Mouse (Mus musculus) large intestine, adult 2 months (tissue): ENCODE results near the gene Traip. TPM values are rescaled to one million over a fixed set of nuclear protein-coding genes. Genes with fewer than 3 reads are reported as not detected.

Source experiments
- DNase-seq: peaks from one replicate; pipeline ENCODE4 v3.0.0-alpha.2; 2012; ENCODE audit warnings: low read depth, low spot score
- WGBS: fragments of 180-500 bp; shearing (Covaris S2); methylation state at CpG from one replicate; pipeline ENCODE4 v1.1.7; 2018; 5-methylcytosine and 5-hydroxymethylcytosine counted together
- polyA plus RNA-seq: library from polyadenylated mRNA; depleted of rRNA; stranded (reverse); fragments of >200 nt; gene quantifications from 2 replicates; pipeline ENCODE4 v1.2.3, GENCODE M21; 2012

The Traip gene
- polyA plus RNA-seq, 1 experiment: 3.7 TPM

DNA sequence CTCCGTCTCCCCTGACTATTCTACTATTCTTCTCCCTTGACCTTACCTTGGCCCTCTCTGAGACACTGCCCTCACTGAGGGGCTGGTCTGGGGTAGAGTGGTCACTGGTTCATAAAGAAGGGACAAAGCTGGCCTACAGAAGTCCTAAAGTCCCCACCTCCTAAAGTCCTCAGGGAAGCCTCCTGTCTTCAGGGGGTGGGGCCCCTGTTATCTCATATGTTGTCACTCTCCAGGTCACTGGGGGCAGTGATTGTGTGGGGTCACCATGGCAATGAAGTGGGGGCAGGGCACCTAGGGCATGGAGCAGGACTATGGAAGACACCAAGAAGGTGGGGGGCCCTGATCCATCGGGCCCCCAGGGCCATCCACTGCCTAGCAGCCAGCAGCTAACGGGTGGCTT is 21.8 kb upstream of the Traip start, which contains the start of gene Actl11:
Gene Actl11 (plus strand): TSS at position 301 of the 400 bp plus-strand sequence.
- no peak for DNase-seq
- WGBS: 81% methylated on average over 3 of the region's 3 CpGs

DNA sequence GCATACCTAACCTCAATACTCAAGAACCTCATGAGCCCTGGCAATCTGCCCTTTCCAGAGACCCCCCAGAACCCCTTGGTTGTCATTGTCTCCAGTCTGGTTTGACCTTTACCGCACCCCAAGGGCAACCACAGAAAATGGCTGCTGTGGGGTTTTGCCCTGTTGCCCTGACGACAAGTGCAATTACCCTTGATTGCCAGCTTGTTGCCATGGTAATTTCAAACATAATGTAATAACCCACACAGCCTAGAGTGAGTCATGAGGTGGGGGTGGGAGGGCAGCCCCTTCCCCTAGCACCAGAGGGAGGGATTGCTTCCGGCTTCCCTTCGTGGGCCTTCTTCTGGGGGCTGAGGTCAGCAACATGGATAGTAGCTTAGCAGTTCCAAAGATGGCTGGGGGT is 17.7 kb upstream of the Traip start:
- no peak for DNase-seq
- WGBS: 61% methylated on average over 4 of the region's 4 CpGs

DNA sequence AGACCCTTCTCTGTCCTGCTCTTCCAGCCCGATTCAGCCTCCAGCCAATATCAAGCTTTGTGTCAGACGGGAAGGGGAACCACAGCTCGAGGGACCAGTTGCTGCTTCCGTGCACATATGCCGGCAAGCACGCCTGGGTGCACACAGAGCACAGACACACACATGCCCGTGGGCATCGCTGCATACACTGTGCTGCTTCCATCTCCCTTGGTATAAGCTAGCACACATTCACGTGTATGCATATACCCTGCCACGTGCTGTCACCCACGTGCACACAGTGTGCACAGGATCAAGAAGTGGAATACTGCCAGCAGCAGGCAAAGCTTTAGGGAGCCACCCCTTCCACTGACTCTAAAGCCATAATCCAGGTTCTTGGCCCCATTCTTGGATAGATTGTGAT is 15.8 kb upstream of the Traip start:
- no peak for DNase-seq
- 85% methylated on average over 11 of the region's 11 CpGs for WGBS

DNA sequence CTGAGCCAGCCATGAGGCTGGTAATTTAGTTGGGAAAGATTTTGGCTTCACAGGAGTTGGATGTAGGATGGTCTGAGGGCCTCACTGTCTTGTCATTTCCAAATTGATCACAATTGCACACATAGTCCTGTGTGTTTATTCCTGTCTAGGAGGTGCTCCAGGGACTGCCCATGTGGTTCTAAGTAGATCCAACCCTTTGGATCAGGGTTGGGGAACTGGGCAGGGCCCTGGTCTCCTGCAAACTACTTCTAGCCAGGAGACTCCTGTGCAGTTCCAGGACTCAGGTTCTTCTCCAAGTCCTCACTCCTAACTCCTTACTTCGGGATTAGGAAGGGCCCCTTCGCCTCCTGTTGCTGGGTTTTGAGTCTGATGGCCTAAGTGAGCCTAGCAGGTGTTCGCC is 14.6 kb upstream of the Traip start, which contains the start of gene Camkv:
Gene Camkv (plus strand): TSS at position 301 of the 400 bp plus-strand sequence.
- WGBS: 30% methylated on average over 3 of the region's 3 CpGs
- no peak for DNase-seq

GRCm38 (mm10) chr9:107935790-107936214 is 14.1 kb upstream of the Traip start:
- DNase-seq: no peak
- WGBS: 2% methylated on average over 41 of the region's 41 CpGs

DNA sequence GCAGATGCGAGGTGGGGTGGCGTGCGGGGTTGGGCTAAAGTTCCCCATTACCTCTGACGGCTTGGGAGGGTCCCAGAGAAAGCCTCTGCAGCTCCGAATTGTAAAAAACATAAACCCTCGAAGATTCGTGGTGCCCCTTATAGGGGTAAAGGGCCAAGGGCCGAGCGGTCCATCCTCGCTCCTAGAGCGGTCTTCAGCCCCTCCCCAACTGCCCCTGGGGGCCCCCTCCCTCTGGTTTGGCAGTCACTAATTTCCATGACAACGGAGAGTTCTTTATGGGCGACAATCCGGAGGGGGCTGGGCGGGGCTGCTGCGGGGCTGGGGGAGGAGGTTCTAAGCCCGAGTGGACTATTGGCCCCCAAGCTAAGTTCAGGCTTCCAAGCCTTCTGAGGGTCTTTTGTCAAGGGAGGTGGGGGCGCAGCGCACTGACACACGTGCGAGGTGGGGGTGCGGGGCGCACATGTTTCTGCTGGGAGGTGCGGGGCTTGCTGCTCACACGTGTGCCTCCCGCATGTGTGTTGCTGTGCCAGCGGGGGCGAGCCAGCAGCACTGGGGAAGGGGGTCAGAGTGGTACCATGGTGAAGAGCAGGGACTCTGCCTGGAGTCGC is 13.6 kb upstream of the Traip start:
- 15% methylated on average over 29 of the region's 29 CpGs for WGBS
- DNase-seq: no peak

GRCm38 (mm10) chr9:107936831-107937230 is 13.1 kb upstream of the Traip start:
- no peak for DNase-seq
- WGBS: 60% methylated on average over 3 of the region's 3 CpGs

DNA sequence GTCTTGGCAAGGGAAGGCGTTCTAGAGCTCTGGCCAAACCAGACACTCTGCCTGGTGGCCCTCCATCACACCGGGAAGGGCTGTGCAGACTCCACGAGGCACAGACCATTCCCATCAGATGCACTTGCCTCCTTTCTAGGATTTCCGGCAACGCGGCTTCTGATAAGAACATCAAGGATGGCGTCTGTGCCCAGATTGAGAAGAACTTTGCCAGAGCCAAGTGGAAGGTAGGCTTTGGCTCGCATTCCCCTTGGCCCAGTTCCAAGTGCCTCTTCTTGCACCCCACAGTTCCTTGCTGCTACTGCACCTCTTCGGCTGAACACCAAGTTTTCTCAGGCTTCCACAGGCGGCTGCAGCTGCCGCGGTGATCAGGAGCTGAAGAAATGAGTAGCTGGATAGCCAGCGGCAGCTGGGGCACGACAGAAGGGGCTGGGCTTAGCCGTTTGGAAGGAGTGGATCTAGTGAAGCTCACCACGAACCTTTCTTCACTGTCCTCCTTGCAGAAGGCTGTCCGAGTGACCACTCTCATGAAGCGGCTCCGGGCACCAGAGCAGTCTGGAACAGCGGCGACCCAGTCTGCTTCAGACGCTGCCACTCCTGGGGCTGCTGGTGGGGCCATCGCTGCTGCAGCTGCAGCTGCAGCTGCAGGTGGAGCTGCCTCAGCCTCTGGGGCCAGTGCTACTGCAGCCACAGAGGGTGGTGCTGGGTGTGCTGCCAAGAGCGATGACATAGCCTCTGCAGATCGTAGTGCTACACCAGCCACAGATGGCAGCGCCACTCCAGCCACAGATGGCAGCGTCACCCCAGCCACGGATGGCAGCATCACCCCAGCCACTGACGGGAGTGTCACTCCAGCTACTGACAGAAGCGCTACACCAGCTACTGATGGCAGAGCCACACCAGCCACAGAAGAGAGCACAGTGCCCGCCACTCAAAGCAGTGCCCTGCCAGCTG is 2.4 kb upstream of the Traip start:
- DNase-seq: no peak

DNA sequence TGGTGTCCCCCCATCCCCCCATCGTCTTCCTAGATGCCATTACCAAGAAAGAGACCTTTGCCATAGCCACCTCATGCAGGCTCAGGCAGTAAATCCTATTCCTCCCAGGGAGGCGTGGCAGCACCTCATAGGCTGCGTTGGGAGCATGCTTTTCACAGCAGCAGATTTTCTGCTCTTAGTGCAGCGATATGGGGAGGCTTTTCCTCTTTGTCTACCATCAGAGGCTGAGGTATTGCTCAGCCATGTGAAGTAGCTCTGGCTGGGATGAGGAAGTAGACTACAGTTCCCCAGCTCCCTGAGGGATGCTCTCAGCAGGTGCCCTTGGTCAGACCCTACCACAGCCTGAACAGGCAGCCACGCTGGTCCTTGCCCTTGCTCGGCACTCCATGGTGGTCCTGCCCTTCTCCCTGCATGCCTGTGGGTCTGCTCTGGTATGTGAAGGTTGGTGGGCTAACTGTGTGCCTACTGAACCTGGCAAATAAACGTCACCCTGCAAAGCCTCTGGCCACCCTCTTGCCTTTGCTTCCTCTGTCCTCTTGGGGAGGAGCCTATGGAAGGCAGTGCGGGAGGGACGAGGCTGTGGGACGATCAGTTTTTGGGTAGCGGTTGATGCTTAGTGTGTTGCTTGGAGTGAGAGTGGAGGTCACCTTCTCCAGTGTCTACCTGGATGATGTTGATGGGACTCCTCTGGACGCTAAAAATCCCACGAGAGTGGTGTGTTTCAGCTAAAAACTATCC is 583 bp upstream of the Traip start:
- WGBS: 74% methylated on average over 13 of the region's 13 CpGs
- DNase-seq: no peak

More for the DNA sequence above, 2.4 kb upstream of the Traip start:
- WGBS: 80% methylated on average over 31 of the region's 31 CpGs

- 12% methylated on average over 45 of the region's 45 CpGs for WGBS
- peak; percentile 66 for DNase-seq
Measured at GRCm38 (mm10) chr9:107950460-107951355, 772 bp downstream of the Traip start.

- DNase-seq: no peak
Measured at GRCm38 (mm10) chr9:107955613-107956289, 5.8 kb downstream of the Traip start.

GRCm38 (mm10) chr9:107957141-107957540 is 7.2 kb downstream of the Traip start:
- DNase-seq: no peak
- WGBS: 65% methylated on average over 6 of the region's 6 CpGs

More at GRCm38 (mm10) chr9:107955613-107956289, 5.8 kb downstream of the Traip start:
- WGBS: 70% methylated on average over 6 of the region's 6 CpGs

DNA sequence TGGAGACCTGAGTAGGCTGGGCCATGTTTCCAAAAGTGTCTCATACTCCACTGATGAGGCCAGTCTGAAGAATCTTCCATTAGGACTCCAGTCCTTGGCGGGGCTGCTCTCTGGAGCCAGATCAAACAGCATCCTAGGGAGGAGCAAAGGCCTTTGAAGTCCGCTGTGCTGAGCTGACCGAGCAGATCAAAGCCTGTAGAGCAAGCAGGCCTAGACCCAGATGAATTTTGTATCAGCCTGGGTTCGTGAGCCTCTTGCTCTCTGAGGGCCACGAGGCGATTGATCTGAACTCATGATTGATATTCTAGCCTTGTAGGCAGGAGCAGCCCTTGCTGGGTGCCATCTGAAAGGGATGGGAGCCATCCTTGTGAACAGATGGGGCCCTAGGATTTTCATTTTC is 10.0 kb downstream of the Traip start:
- 75% methylated on average over 6 of the region's 6 CpGs for WGBS
- DNase-seq: no peak

DNA sequence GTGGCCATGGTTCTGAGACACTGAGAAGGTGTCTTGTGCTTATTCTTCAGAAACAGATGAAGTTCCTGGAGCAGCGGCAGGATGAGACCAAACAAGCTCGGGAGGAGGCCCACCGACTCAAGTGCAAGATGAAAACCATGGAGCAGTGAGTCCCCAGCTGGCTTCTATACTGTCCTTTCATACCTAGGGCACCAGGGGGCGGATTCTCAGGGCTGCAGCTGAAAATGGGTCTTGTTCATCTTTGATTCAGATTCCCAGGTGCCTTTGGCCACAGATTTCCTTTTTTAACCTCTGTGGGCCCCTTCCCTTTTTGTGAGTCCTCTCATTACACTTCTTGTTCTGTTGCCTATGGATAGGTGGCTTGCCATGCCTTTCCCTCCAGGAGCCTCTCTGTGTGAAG is 11.0 kb downstream of the Traip start:
- DNase-seq: no peak
- WGBS: 82% methylated on average over 4 of the region's 4 CpGs

DNA sequence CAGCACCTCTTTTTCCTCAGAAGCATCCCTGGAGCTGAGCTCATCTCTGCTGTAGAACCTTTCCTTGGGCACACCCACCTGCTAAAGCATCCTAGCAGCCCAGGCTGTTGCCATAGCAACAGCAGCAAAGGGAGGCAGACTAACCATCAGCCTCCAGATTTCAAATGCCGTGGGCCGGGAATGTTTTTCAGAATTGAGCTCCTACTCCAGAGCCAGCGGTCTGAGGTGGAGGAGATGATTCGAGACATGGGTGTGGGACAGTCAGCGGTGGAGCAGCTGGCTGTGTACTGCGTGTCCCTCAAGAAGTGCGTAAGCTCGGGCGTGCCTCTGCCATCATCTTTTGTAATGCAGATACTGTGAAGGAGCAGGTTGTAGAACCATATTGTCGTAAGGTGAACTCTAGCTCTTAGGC is 11.4 kb downstream of the Traip start:
- no peak for DNase-seq
- 90% methylated on average over 10 of the region's 10 CpGs for WGBS

GRCm38 (mm10) chr9:107961881-107962280 is 11.9 kb downstream of the Traip start:
- 61% methylated on average over 5 of the region's 5 CpGs for WGBS
- no peak for DNase-seq

GRCm38 (mm10) chr9:107962916-107963315 is 13.0 kb downstream of the Traip start:
- no peak for DNase-seq
- WGBS: 97% methylated on average over 9 of the region's 9 CpGs

DNA sequence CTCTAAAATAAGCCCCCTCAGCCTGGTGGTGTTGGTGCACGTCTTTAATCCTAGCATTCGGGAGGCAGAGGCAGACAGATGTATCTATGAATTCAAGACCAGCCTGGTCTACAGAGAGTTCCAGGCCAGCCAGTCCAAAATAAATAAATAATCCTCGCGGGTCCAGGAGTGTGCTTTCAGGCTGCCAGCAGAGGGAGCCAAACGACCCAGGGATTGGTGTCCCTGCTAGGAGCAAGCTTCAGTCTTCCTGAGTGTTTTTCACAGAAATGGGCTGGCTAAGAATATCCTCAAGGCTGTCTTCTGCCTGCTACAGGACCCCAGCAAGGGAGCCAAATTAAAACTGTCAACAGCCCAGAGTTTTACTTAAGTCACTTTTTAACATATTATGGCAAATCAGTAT is 13.8 kb downstream of the Traip start:
- WGBS: 17% methylated on average over 5 of the region's 5 CpGs
- peak; percentile 69 for DNase-seq

DNA sequence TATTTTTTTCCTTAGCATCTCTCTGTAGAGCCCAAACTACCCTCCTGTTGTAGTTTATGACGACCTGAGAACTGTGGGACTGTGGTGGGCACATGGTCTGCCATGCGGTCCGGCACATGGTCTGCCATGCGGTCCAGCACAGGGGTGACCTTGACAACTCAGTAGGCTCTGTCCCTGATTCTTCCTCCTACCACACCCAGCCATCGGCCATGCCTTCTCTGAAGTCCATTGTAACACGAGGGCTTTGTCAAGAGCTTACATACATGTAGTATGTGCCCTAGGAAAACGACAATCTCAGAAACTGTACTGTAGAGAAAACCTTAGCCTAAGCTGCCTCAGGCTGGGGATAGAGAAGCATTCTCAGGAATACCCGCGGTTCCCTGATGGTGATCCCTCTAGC is 14.7 kb downstream of the Traip start:
- 89% methylated on average over 9 of the region's 9 CpGs for WGBS
- DNase-seq: no peak
